Mouse (Mus musculus) right cerebral cortex, postnatal 36 days (tissue): Measurements from ENCODE around the gene D10Wsu102e.
"Not testable (repeated sequence)": the region's sequence is repeated elsewhere in the genome, so short reads cannot be mapped to it uniquely, and the experiment has no call there.

Source experiments
- DNase-seq, 2 experiments: peaks; one replicate each; pipeline ENCODE4 v3.0.0; 2022; ENCODE audit warnings: low spot score in 2 of 2, mixed read lengths in 1 of 2

Gene D10Wsu102e

DNA sequence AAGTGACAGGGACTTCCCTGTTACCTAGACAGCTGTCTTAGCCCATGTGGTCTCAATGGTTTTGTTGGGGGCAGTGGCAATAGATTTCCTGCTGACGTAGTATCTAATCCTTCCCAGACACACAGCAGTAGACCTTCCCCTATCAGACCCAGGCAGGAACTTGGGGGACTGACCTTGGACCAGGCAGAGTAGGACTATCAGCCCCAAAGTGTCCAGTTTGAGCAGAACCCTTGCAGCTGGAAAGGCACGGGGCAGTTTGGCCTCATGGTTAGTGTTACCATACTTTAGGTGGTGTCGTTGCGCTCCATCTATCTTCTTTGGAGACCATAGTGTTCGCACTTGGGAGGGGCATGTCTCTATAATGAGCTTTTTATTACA, 13.7 kb upstream of the D10Wsu102e start:
- no peak for DNase-seq

DNA sequence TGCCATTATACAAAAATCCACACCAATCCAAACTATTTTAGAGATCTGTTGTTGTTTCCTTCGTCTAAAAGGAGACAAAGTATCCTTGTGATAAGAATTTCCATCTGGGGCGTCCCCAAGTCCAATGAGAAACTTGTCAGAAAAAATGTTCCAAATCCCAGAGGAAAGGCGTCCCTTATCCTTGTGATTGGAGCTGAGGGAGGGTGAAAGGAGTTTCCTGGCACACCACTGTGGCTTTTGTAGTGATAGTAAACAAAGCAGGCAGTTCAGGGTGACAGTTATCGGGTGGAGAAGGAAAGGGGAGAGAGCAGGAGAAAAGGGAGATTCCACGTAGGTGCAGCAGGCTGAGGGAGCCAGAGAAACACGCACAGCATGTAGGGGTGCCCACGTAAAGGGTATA, 12.5 kb upstream of the D10Wsu102e start:
- no peak for DNase-seq

DNA sequence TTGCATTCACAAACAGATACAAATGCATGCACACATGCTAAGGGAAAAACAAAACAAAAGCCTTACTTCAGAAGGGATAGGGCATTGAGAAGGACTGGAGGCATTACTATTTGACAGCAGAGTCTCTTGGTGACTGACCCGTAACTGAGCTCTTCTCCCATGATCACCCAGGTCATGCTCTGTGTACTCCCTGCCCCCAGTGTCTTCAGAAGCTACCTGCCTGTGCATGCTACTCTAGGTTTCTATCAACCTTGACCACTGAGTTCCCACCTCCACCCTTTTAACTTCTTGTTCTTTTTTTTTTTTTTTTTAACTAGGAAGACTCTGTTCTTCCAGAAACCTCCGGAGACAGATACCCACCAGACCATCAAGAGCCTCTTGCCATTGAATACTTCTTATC, 9.3 kb upstream of the D10Wsu102e start:
- no peak for DNase-seq

DNA sequence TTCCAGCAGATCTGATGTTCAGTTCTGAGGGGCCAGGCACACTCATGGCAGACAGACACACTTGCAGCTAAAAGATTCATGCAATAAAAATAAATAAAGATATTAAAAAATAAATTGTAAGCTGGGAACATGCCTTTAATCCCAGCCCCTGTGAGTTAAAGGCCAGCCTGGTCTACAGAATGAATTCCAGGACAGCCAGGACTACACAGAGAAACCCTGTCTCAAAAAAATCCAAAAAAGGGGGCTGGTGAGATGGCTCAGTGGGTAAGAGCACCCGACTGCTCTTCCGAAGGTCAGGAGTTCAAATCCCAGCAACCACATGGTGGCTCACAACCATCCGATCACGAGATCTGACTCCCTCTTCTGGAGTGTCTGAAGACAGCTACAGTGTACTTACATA, 8.2 kb upstream of the D10Wsu102e start:
- DNase-seq = not testable (repeated sequence)

DNA sequence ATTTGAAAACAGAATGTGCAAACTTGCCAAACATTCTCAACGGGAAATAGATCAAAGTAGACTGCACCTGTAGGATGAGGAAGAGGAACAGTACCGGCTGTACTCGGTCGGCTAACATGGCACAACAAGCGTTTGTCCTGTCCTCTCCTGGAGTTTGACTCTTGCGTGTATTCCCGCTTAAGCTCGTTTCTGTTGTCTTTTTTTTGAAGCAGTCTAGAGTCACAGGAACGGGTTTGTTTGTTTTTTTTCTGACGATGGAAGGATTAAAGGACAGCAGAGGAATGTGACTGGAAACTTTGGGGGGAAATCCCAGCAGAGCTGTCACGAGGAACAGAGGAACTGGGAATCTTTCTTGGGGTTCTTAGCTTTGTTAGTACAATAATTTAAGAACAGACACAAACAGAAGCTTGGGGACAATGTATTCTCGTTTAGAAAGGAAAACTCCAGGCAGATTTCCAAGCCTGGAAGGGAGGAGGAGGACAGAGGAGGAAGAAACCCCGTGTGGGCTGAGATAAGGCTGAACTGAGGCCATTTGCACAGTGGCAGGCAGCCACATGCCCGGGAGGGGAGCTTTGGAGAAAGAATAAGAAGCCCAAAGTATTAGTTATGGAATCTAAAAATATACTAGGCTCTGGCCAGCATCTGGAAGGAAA, 6.2 kb upstream of the D10Wsu102e start:
- DNase-seq = no peak

DNA sequence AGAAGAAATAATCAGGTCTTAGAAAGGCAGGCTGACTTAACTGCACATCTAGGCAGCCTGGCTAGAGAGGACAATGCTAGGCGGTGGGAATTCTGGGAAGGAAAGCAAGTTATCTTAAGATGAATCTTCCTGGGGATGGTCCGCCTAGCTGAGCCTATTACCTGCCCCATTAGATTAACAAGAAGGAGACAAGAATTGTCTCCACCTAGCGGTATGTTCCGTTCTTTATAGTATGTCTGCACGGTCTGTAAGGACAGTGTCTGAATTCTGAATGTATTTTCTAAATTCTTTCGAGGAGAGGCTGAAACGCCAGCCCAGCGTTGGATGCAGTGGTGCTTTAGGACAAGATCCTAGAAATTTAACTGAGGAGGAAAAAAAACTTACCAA, 5.7 kb upstream of the D10Wsu102e start:
- no peak for DNase-seq

DNA sequence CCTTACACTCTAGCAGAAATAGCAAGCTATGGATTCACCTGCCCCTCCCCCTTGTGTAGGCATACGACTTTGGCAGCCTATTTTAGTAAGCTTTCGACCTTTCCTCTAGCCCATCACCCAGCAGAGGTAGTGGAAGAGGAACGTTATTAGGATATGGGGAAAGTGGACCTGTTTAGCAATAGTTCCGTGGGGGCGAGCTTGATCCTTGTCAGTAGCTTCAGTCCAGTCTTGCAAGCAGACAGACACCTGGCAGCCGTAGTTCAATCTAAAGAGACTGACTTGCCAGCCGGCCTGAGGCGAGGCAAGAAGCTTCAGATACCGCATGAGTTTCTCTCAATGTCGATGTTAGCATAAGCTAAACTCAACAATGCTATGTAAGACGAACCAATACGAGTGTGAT, 3.6 kb upstream of the D10Wsu102e start:
- no peak for DNase-seq

DNA sequence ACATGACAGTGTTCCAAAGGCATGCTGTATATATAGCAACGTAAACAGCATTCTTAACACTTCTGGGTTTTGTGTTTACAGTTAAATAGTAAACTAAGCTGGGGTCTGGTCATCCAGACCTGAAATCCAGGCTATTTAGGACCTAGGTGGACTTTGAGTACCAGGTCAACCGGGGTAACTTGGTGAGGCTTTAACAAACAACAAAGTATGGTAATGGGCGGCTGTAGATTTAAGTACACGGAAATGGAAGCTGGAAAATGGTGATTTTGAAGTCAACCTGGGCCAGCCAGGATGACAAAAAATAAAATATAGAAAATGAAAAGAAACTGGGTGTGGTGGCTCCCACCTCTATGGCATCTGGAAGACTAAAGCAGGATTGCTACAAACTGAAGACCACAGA, 570 bp upstream of the D10Wsu102e start:
- DNase-seq = no peak

DNA sequence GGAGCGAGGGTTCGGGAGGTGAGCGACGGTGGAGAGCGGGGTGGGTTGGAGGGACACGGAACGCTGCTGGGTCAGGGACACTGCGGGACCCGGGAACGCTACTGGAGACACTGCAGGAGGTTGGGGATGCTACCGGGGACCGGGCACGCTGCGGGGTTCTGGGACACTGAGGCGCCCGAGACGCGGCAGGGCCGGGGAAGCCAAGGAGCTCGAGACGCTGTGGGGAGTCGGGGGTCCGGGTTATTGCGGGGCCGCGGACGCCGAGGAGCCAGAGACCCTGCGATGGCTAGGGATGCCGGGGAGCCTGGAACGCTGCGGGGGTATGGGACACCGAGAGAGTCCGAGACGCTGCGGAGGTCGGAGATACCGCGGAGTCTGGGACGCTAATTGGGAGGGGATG, 335 bp downstream of the D10Wsu102e start:
- DNase-seq = no peak

DNA sequence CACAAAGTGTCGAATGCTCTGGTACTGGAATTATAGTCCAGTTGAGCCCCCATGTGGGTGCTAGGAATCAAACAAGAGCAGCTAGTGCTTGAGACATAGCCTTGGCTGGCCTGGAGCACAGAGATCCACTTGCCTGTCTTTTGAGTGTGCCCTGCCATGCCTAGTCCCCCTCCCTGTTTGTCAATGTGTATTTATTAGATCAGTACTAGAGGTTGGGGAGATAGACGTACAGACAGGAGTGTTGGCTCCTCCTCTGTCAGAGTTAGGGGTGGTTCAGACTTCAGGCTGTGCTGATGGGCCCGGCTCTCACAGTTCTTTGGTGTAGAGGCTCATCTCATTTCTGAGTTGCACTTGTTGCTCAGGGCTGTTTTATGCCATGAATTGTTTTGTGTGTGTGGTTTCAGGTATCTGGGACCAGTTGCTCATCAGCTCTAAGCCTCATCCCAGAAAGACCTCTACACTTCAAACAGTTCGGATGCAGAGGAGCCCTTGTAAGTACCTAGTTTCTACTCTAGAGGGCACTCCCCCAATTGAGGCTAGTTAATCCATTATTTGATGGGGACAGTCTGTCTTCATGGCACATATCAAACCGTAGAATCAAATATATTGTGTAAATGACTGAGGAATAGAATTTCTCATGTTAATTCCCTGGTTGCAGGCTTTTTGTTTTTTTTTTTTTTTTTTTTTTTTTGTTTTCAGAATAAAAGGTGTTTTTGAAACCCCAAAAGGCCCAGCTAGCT, 1.8 kb downstream of the D10Wsu102e start:
- DNase-seq = no peak

DNA sequence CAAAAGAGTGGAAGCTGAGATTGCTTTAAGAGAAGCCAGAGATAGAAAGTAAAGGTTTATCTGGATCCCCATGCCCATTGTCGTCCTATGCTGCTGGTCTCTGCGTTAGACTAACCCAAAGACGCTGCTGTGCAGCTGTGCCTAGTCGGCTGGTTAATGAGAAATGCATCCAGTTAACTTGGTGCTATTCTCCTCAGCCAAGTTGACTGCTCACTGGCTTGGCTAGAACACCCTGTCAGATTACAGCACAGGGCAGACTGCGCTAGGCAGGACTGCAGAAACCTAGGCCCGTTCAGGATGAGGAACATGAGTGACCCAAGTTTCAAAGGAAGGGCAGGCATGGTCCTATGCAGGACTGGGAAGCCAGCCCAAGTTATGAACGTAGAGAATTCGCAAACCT, 3.4 kb downstream of the D10Wsu102e start:
- DNase-seq = no peak

DNA sequence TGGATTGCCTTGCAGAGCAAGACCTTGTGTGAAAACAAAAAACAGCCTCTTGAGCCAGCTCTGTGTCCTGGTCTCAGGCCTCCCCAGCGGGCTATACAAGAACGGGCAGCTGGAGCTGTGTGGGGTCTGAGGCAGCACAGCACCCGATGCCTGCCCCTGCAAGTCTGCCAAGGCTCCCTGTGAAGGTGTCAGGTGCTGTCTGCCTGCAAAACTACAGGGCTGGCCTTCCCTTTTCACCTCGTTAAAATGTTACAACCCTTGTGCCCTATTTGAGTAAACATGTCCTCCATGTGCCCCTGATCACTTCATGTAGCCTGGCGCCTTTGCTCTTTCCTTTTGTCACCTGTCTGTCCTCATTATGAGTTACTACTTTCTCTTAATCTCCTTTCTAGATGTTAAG, 8.9 kb downstream of the D10Wsu102e start:
- no peak for DNase-seq

DNA sequence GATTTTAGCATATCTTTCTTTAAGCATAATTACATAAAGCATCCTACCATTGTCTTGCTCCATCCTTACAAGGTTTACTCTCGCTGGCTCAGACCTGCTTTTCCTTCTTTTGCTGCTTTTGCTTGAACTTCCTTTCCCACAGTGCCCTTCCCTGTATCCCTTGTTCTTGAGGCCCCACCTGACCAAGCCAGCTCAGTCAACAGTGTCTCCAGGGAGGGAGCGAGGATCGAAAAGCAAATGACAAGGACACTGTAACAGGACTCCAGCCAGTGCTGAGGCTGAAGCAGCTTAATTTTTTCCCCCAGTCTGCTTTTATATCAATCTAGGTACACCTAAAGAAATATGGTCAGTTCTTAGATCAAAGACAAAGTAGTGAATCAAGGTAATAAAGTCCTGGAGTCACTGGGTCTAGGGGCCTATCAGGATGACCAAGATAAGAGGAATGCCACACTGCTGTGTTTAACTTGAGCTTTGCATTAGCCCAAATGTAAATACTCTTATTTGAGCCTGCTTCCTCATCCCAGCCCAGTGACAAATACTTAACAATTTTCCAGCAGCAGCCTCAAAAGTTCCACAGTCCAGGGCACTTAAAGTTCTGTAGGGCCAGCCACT, 14.1 kb downstream of the D10Wsu102e start:
- no peak for DNase-seq

DNA sequence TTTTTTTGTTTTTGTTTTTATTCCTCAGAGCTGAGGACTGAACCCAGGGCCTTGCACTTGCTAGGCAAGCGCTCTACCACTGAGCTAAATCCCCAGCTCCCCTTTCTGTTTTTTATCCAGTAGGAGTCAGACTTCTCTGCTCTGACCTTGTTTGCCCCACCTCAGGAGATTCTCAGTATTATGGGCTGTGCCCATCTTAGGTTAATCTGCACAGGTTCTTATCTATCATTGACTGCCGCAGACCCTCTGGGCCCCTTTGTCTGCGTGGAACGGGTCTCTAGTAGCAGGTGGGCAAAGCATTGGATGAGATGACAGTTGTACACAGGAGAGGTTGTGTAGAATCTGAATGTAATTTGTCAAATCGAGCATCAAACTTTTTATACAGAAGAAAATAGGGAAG, 15.4 kb downstream of the D10Wsu102e start:
- not testable (repeated sequence) for DNase-seq

DNA sequence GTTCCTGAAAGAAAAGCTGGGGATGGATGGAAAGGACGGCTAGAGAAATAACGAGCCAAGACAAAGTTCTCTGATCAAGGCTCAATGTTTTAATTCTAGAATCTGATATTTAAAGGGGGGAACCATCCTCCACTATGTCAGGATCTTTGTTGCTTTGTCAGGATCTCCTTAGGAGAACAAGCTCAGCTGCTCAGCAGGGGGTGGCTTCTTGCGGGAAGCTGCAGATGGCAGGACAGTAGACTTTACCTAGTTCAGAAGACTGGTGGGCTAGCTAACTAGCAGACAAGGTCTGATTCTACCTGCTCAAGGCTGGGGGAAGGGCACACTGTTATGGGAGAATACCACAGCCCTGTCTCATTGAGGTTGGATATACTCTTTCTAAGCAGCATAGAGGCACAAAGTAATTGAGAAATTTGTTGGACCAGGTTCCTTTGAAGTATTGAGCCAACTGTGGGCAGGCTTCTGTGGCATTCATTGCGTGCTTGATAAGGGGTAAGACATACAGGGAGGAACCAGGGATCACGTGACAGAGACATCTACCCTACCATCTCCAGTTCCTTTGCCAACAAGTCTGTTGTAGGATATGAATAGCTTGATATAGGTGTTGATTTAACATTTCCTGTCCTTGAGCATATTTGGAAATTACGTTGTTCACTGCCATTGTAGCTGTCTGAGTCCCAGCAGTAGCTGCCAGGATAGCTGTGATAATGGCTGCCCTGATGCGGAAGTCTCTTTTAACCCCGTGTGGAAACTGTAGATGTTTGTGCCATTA, 17.1 kb downstream of the D10Wsu102e start:
- no peak for DNase-seq

DNA sequence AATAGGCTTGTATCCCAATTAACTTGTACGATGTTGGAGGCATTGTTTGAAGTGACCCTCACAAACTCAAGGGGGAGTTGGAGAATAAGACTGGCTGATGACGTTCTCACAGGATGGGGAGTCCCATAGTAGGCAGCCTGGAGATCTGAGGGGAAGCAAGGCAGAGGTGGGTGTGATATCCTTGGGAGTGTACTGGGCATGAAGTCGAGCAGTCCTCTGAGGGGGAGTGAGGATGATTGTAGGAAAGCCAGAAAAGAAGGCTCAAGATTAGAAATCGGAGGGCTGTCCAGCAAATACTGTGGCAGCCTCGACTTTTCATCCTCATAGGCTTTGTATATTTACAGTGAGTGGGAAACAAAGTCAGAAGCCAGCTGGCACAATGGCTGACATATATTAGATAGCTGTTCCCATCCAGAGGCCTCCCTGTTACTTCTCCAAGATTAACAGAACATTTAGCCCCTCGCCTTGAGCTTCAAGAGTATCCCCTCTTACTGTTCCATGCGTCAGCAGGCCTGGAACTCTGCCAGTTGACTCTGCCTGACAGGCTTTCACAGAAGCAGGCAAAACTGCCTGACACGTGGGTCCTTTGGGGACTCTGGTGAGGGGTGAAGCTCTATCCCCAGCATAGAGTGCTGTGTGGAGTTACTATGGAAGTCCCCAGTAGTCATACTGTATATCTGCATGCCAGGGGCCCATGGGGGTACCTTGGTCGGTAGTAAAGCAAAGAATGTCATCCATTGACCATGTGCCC, 18.2 kb downstream of the D10Wsu102e start:
- DNase-seq = no peak

DNA sequence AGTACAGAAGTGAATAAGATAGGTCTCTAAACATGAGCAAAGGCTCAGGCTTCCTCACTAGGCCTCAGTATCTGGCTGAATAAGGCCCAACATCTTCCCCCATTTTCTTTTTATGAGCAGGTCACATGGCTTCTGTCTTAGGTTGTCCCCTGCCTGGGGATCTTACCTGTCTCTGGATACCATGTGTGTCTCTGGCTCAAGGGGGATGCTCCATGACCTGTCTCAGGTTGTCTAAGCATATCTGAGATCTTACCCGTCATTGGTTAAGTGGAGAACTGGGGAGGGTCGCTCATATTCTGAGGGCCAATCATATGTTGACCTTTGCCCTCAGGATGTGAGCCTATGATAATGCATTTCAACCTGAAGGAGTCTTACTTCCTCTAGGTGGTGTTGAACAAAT, 20.5 kb downstream of the D10Wsu102e start:
- no peak for DNase-seq

DNA sequence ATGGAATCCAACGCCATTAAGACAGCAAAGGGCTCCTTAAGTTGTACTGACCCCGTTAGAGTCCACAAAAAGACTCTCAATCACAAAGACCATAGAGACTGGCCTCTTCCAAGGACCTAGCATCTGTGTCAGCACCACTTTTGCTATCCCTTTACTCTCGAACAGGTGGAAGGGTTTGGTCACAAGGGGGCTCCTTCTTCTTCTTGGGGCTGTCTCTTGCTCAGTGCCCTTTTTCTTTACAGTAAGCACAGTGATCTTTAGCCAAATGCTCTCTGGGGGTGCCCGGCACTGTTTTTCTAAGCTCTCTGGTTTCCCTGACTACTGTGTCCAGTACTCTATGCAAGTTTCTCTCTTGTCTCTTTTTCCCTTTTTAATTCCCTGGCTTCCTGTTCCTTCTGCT, 22.5 kb downstream of the D10Wsu102e start:
- no peak for DNase-seq

DNA sequence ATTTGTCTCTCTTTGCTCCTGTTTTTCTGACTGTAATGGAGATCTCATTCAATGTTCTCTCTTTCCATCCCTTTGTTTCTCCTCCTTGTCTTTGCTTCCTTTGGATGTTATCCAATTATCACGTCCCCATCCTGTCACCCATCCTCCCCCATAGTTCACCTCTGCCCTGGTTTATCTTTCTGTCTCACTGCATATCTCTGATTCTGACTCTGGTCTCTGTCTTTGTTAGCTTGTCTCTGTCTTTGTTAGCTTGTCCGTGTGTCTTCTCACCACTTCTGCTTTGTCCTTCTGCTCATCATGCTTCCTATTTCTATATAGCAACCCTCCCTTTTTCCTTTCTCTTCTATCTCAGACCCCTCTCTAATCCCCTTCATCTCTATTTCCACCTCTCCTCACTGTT, 23.0 kb downstream of the D10Wsu102e start:
- DNase-seq = no peak

DNA sequence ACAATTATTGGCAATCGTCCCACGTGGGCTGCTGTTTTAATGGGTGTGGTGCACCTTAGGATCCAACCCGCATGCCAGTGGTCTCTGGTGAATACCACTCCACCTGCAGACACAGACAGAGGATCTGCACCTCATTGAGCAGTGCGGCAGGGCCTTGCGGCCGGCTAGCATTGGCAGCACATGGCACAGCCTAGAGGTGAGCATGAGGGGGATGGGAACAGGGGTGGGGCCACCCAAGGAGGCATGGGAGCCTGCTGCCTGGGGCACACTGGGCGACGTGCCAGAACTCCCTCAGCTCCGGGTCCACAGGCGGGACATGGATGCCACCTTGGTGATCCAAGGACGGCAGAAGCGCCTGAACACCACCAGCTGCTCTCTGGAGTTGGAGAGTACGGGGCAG, 23.8 kb downstream of the D10Wsu102e start:
- no peak for DNase-seq

DNA sequence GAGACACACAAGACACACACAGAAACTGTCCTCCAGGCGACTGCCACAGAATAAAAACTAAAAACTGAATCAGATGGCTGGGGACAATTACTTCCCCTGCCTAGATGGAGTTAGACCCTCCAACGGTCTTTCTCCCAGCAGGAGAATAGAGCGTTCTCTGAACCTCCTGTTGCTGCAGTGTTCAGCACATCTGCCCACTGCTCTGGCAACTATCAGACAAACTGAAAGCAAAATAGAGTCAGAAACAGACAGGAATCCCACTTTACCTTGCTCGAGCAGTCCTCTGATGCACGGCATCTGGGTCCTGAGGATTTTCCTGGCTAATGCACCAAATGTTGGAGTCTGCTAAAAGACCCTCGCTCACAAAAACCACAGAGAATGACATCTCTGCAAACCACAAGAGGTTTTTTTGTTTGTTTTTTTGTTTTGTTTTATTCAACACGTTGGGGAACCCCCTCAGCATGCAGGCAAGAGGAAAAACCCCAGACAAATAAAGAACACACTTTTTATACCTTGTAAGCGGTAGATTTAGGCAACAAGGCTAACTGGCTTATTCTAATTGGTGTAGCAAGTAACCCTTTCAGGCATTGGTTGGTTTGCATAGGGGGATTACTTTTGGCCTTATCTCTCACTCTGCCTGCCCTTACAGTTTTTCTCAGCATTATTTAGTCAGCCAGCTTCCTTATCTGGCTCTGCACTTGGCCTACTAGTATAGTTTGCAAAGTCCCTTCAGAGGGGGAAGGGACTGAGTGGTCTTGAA, 24.6 kb downstream of the D10Wsu102e start:
- DNase-seq = no peak
